In the genomic region with DNA sequence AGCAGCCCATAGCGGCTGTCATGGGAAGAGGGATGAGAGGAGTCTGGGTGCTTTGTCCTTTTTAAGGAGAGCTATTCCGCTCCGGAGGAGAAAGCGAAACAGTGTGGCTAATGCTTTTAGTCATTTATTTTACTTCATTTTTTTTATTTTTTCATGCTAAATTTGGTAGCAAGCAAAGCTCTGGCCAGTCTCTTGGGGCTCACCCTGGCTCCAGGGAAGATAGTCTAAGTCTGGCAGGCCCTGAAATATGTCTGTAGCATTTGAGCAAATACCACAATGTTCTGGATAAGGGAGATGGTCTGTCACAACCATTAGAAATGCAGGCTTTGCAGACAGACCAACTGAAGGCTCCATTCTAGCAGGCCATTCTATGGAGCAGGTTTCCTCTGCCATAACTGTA, we compare ENCODE assay signal across 17 mouse cellular contexts.
DNase-seq lines count a peak whose midpoint lies in the region; ATAC-seq and TF ChIP-seq lines count a peak whose summit lies in the region.
"Had no signal": no experiment of that assay in that cellular context is flagged by ENCODE, and none has a peak within 500 bp of the region (broad histone marks: within the 10 kb centered on the region; RNA-seq: fewer than 3 reads in every experiment).

No protein-coding gene starts in this region.

- no peak overlapping the region for H3K27ac ChIP-seq in heart, embryonic 11.5 days (ENCODE audit: low read depth, low read length)
- 0 out of 2 replicates have a peak overlapping the region, but pooled peaks have one; percentile 19 for H3K27ac ChIP-seq in layer of hippocampus, adult 2 months
- H3K27ac ChIP-seq: forebrain, embryonic 13.5 days; left cerebral cortex, adult 2 months; limb, embryonic 12.5 days; liver, embryonic 13.5 days; lung, embryonic 15.5 days; midbrain, embryonic 12.5 days had no signal

- no peaks in the 10 kb centered on the region for H3K27me3 ChIP-seq in heart, embryonic 11.5 days (ENCODE audit: control insufficient read depth, insufficient read depth, low read length)
- H3K27me3 ChIP-seq: forebrain, embryonic 13.5 days; intestine, embryonic 15.5 days; limb, embryonic 12.5 days; liver, embryonic 13.5 days; lung, embryonic 15.5 days; midbrain, embryonic 12.5 days had no signal

- H3K4me3 ChIP-seq in heart, embryonic 11.5 days (ENCODE audit: low read depth, low read length) = no peak overlapping the region
- H3K4me3 ChIP-seq in layer of hippocampus, adult 2 months = no peak overlapping the region
- H3K4me3 ChIP-seq: forebrain, embryonic 13.5 days; intestine, embryonic 15.5 days; left cerebral cortex, adult 2 months; limb, embryonic 12.5 days; liver, embryonic 13.5 days; lung, embryonic 15.5 days; midbrain, embryonic 12.5 days had no signal

- H3K4me1 ChIP-seq in heart, embryonic 11.5 days (ENCODE audit: control insufficient read depth, insufficient read depth, low read length) = no peaks in the 10 kb centered on the region
- H3K4me1 ChIP-seq: forebrain, embryonic 13.5 days; liver, embryonic 13.5 days had no signal

- no peak overlapping the region for H3K4me2 ChIP-seq in heart, embryonic 11.5 days
- H3K4me2 ChIP-seq: forebrain, embryonic 13.5 days; liver, embryonic 13.5 days; lung, embryonic 15.5 days; midbrain, embryonic 12.5 days had no signal

- DNase-seq in adrenal gland, postnatal 14 days = peak; percentile 24
- no peak for DNase-seq in adrenal gland, postnatal 25 days
- DNase-seq in heart, adult 18-20 months = peak; percentile 33 to 42
- no peak for DNase-seq in layer of hippocampus, adult 2 months (ENCODE audit: low spot score in 2 of 2)
- no peak for DNase-seq in layer of hippocampus, adult 9-11 months
- peak; percentile 11 for DNase-seq in heart, postnatal 4 days
- DNase-seq in natural killer cell, adult 2 months (ENCODE audit: low spot score in 2 of 2) = no peak
- DNase-seq: liver, embryonic 13.5 days; spleen, adult 18-20 months; thymus, adult 18-20 months had no signal

- no peak overlapping the region for H3K9ac ChIP-seq in heart, embryonic 11.5 days (ENCODE audit: low read depth, low read length)
- H3K9ac ChIP-seq: forebrain, embryonic 13.5 days; intestine, embryonic 15.5 days; limb, embryonic 12.5 days; liver, embryonic 13.5 days; lung, embryonic 15.5 days; midbrain, embryonic 12.5 days had no signal

- no peak for TF ChIP-seq CTCF in layer of hippocampus, adult 2 months (conservative IDR thresholded peaks at IDR 0.05)

- no peaks in the 10 kb centered on the region for H3K36me3 ChIP-seq in heart, embryonic 11.5 days (ENCODE audit: control insufficient read depth, insufficient read depth, low read length)
- H3K36me3 ChIP-seq: intestine, embryonic 15.5 days; limb, embryonic 12.5 days; liver, embryonic 13.5 days; lung, embryonic 15.5 days; midbrain, embryonic 12.5 days had no signal

- no peaks in the 10 kb centered on the region for H3K9me3 ChIP-seq in heart, embryonic 11.5 days (replicated peaks; ENCODE audit: control insufficient read depth, low read length)
- H3K9me3 ChIP-seq: forebrain, embryonic 13.5 days; intestine, embryonic 15.5 days; limb, embryonic 12.5 days; liver, embryonic 13.5 days; lung, embryonic 15.5 days; midbrain, embryonic 12.5 days had no signal

- no peak for ATAC-seq in heart, embryonic 11.5 days (replicated peaks; ENCODE audit: insufficient number of reproducible peaks, low FRiP score, low TSS enrichment)
- ATAC-seq: forebrain, embryonic 13.5 days; intestine, embryonic 15.5 days had no signal

- 77% methylated on average over 4 of the region's 4 CpGs for WGBS in heart, embryonic 11.5 days (ENCODE audit: insufficient replicate concordance)

Comparison
In these comparisons a context has a peak if more than half of its experiments do, and no peak if none do; other contexts are left out.
1. DNase-seq: peak in adrenal gland, postnatal 14 days (single experiment), heart, adult 18-20 months (2 of 2) and heart, postnatal 4 days (single experiment); none in adrenal gland, postnatal 25 days (single experiment), layer of hippocampus, adult 2 months (0 of 2), layer of hippocampus, adult 9-11 months (single experiment) and natural killer cell, adult 2 months (0 of 2).